Mouse (Mus musculus) embryo, embryonic 9.5 days (tissue): ENCODE measurements at regions not wholly inside any gene's neighbourhood (a gene's known extent, or its start where the extent isn't known, plus 50 kb on each side); places are given as distances from the start of the nearest gene placed in this dataset.

Source experiments
- DNase-seq: peaks from one replicate; pipeline ENCODE4 v3.0.0-alpha.2; 2017; ENCODE audit errors: extremely low spot score

GRCm38 (mm10) chr11:17743821-17744220, 209.9 kb downstream of the Etaa1 start:
- DNase-seq: no peak

- DNase-seq: peak; percentile 42
Observed at GRCm38 (mm10) chr11:17750345-17750744, 203.3 kb downstream of the Etaa1 start.

- DNase-seq: no peak
Observed at GRCm38 (mm10) chr11:17759224-17759623, 194.5 kb downstream of the Etaa1 start.

- no peak for DNase-seq
Observed at GRCm38 (mm10) chr11:17763411-17763810, 190.3 kb downstream of the Etaa1 start.

- no peak for DNase-seq
Observed at GRCm38 (mm10) chr11:17764146-17764545, 189.5 kb downstream of the Etaa1 start.

- no peak for DNase-seq
Observed at GRCm38 (mm10) chr11:17768345-17768759, 185.3 kb downstream of the Etaa1 start.

GRCm38 (mm10) chr11:17768837-17769466, 184.7 kb downstream of the Etaa1 start:
- no peak for DNase-seq

- no peak for DNase-seq
Observed at GRCm38 (mm10) chr11:17797632-17798031, 156.0 kb downstream of the Etaa1 start.

GRCm38 (mm10) chr11:17807851-17808250, 145.8 kb downstream of the Etaa1 start:
- no peak for DNase-seq

- DNase-seq: no peak
Observed at GRCm38 (mm10) chr11:17811829-17812559, 141.7 kb downstream of the Etaa1 start.

GRCm38 (mm10) chr11:17842642-17843041, 111.0 kb downstream of the Etaa1 start:
- DNase-seq: no peak

- peak; percentile 12 for DNase-seq
Observed at GRCm38 (mm10) chr11:17852405-17852804, 101.3 kb downstream of the Etaa1 start.

GRCm38 (mm10) chr11:17853246-17853804, 100.3 kb downstream of the Etaa1 start:
- DNase-seq: peak; percentile 17

- no peak for DNase-seq
Observed at GRCm38 (mm10) chr11:17853832-17854231, 99.8 kb downstream of the Etaa1 start.

- DNase-seq: no peak
Observed at GRCm38 (mm10) chr11:17859364-17860131, 94.1 kb downstream of the Etaa1 start.

- peak; percentile 29 for DNase-seq
Observed at GRCm38 (mm10) chr11:17864833-17865397, 88.8 kb downstream of the Etaa1 start.

GRCm38 (mm10) chr11:17870690-17871089, 83.0 kb downstream of the Etaa1 start:
- no peak for DNase-seq

- no peak for DNase-seq
Observed at GRCm38 (mm10) chr11:17871920-17872319, 81.8 kb downstream of the Etaa1 start.

- DNase-seq: no peak
Observed at GRCm38 (mm10) chr11:17883276-17883675, 70.4 kb downstream of the Etaa1 start.
